Mouse (Mus musculus) ES-E14 (cell line): ENCODE results near the gene Dab1. TPM values are rescaled to one million over a fixed set of nuclear protein-coding genes. Genes with fewer than 3 reads are reported as not detected.

Source experiments
- DNase-seq: peaks from one replicate; pipeline ENCODE4 v3.0.0-alpha.2; 2013; ENCODE audit warnings: low read depth, low spot score
- H3K27ac ChIP-seq: 2 replicates; pipeline ENCODE4 v1.5.1; 2012; ENCODE audit warnings: low read depth, mild to moderate bottlenecking, low read length, moderate library complexity, mixed read lengths; ENCODE audit not compliant: poor library complexity, insufficient read depth, severe bottlenecking
- H3K36me3 ChIP-seq: 2 replicates; pipeline ENCODE4 v1.6.1; 2012; ENCODE audit warnings: mild to moderate bottlenecking, low read length, moderate library complexity, mixed read lengths; ENCODE audit not compliant: control insufficient read depth, poor library complexity, insufficient read depth, severe bottlenecking
- H3K4me1 ChIP-seq, 2 experiments: fragments of 150-350 bp in 1 of 2; sonication (generic) in 1 of 2; 2 replicates each; pipeline ENCODE4 v1.6.1; 2012; ENCODE audit warnings: low read length in 2 of 2, mild to moderate bottlenecking in 1 of 2, mixed read lengths in 1 of 2; ENCODE audit not compliant: control insufficient read depth in 2 of 2, insufficient read depth in 2 of 2, poor library complexity in 1 of 2
- H3K4me3 ChIP-seq, 2 experiments: fragments of 150-350 bp in 1 of 2; sonication (generic) in 1 of 2; 2 replicates each; pipeline ENCODE4 v1.5.1; 2012; ENCODE audit warnings: low read length in 2 of 2, low read depth in 1 of 2, mild to moderate bottlenecking in 1 of 2, mixed read lengths in 1 of 2; ENCODE audit not compliant: insufficient read depth in 1 of 2, poor library complexity in 1 of 2, severe bottlenecking in 1 of 2
- H3K9ac ChIP-seq: 2 replicates; pipeline ENCODE4 v1.6.1; 2012; ENCODE audit warnings: low read depth, mild to moderate bottlenecking, low read length, mixed read lengths; ENCODE audit not compliant: poor library complexity, insufficient read depth, severe bottlenecking
- H3K9me3 ChIP-seq: fragments of 150-350 bp; sonication (generic); 2 replicates; pipeline ENCODE4 v1.6.1; 2012; ENCODE audit warnings: low read depth, mild to moderate bottlenecking, low read length; ENCODE audit not compliant: control insufficient read depth, insufficient read depth
- CHD2 ChIP-seq: IDR thresholded peaks from 2 replicates; pipeline ENCODE4 v1.6.1; 2014; ENCODE audit warnings: mild to moderate bottlenecking, low read depth, low read length, inconsistent platforms
- HCFC1 ChIP-seq: IDR thresholded peaks from 2 replicates; pipeline ENCODE4 v1.6.1; 2012; ENCODE audit warnings: low read length, inconsistent platforms, borderline replicate concordance; ENCODE audit not compliant: insufficient read depth
- MAFK ChIP-seq: IDR thresholded peaks from 2 replicates; pipeline ENCODE4 v1.6.1; 2014; ENCODE audit warnings: mild to moderate bottlenecking, low read depth, low read length, inconsistent platforms; ENCODE audit not compliant: insufficient read depth
- ZC3H11A ChIP-seq: IDR thresholded peaks from 2 replicates; pipeline ENCODE4 v1.6.1; 2012; ENCODE audit warnings: low read depth, mild to moderate bottlenecking, inconsistent platforms, low read length, borderline replicate concordance
- ZNF384 ChIP-seq: IDR thresholded peaks from 2 replicates; pipeline ENCODE4 v1.6.1; 2012; ENCODE audit warnings: low read depth, low read length, inconsistent platforms
- in situ Hi-C, 2 experiments: fragments of 600-800 bp; cut with MboI; formaldehyde crosslinking; loops; one replicate each; pipeline ENCODE4 v1.15.1; 2025; ENCODE audit warnings: low sequenced_read_pairs in 2 of 2, inconsistent platforms in 1 of 2; ENCODE audit not compliant: unreplicated experiment in 2 of 2
- total RNA-seq: library from RNA; depleted of rRNA; stranded (reverse); fragments of 300-350 nt; gene quantifications from 2 replicates; pipeline ENCODE4 v1.2.3, GENCODE M21; 2012

The Dab1 gene
- total RNA-seq, 1 experiment: 7.9 TPM

GRCm38 (mm10) chr4:104366491-104366890 is 747.3 kb downstream of the Dab1 start:
- no peak for TF ChIP-seq MAFK
- no peak for TF ChIP-seq ZC3H11A
- TF ChIP-seq ZNF384: no peak
- TF ChIP-seq HCFC1: no peak
- TF ChIP-seq CHD2: no peak
- in situ Hi-C loops: no loop called here
- H3K4me1 ChIP-seq: peaks cover 0 to 4% of the 10 kb centered on the region in 2 experiments; a peak in 1 of 4 replicates
- H3K9me3 ChIP-seq: no peaks in the 10 kb centered on the region
- H3K36me3 ChIP-seq: no peaks in the 10 kb centered on the region
- peak overlapping the region; percentile 88; the same call in 1 of the 2 replicates for H3K9ac ChIP-seq
- DNase-seq: no peak
- H3K4me3 ChIP-seq: peak overlapping the region; percentile 73 to 91
- H3K27ac ChIP-seq: no peak overlapping the region

- no peaks in the 10 kb centered on the region for H3K9me3 ChIP-seq
- H3K36me3 ChIP-seq: no peaks in the 10 kb centered on the region
- peaks cover 0 to 4% of the 10 kb centered on the region in 2 experiments; a peak in 1 of 4 replicates for H3K4me1 ChIP-seq
- TF ChIP-seq MAFK (no peak), CHD2 (no peak), ZNF384 (no peak), HCFC1 (no peak), ZC3H11A (no peak)
- peak; percentile 55 for DNase-seq
- peak overlapping the region; percentile 73 to 91 for H3K4me3 ChIP-seq
- no peak overlapping the region; the same call in 1 of the 2 replicates for H3K27ac ChIP-seq
- peak overlapping the region; percentile 88 for H3K9ac ChIP-seq
- in situ Hi-C loops: no loop called here
These were observed 748.0 kb downstream of the Dab1 start for GRCm38 (mm10) chr4:104366894-104367740.

GRCm38 (mm10) chr4:104367741-104368411 is 748.7 kb downstream of the Dab1 start:
- no peak for TF ChIP-seq MAFK
- no peak for TF ChIP-seq ZC3H11A
- TF ChIP-seq CHD2: no peak
- TF ChIP-seq HCFC1: peak; percentile 39; the same call in 1 of the 2 replicates
- H3K9me3 ChIP-seq: no peaks in the 10 kb centered on the region
- peak overlapping the region; percentile 44 for H3K27ac ChIP-seq
- peak; percentile 46 for DNase-seq
- in situ Hi-C loops: no loop called here
- peak overlapping the region; percentile 88 for H3K9ac ChIP-seq
- peak overlapping the region; percentile 73 to 91 for H3K4me3 ChIP-seq
- H3K36me3 ChIP-seq: no peaks in the 10 kb centered on the region
- H3K4me1 ChIP-seq: peaks cover 0 to 4% of the 10 kb centered on the region in 2 experiments; a peak in 1 of 4 replicates

- in situ Hi-C loops: no loop called here
- H3K4me1 ChIP-seq: peaks cover 0 to 4% of the 10 kb centered on the region in 2 experiments; a peak in 1 of 4 replicates
- no peaks in the 10 kb centered on the region for H3K9me3 ChIP-seq
- TF ChIP-seq HCFC1: no peak
- no peak for TF ChIP-seq ZNF384
- no peak for TF ChIP-seq CHD2
- no peak for TF ChIP-seq ZC3H11A
- TF ChIP-seq MAFK: no peak
- peak overlapping the region; percentile 73 to 91 for H3K4me3 ChIP-seq
- H3K36me3 ChIP-seq: no peaks in the 10 kb centered on the region
- peak; percentile 79 for DNase-seq
- peak overlapping the region; percentile 88 for H3K9ac ChIP-seq
- peak overlapping the region; percentile 44; the same call in 1 of the 2 replicates for H3K27ac ChIP-seq
These were observed 749.4 kb downstream of the Dab1 start for GRCm38 (mm10) chr4:104368561-104369021.
